Mouse (Mus musculus) layer of hippocampus, adult 11-12 months (tissue): ENCODE measurements at regions not wholly inside any gene's neighbourhood (a gene's known extent, or its start where the extent isn't known, plus 50 kb on each side); places are given as distances from the start of the nearest gene placed in this dataset.
A peak's percentile ranks its signal among the peaks of the same experiment; 100 is the strongest.

Experiments used
- DNase-seq: peaks from one replicate; pipeline ENCODE4 v3.0.0; 2022; ENCODE audit warnings: low spot score

DNA sequence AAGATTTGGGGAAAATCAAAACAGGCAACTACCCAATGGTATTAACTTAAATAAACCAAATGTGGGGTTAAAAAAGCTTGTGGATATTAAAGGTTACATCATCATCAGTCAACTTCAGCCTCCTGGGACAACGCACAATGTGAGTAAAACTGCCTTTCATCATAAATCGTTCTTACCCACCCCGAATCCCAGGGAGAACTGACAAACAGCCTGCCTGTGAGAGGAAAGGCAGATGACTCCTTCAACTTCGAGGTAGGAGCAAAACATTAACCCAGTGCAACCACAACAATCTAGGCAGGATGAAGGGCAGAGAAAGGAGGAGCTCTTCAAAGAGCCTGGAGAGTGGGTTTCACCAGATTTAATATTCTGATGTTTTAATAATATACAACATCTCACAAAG is 135.3 kb upstream of the Gm37988 start:
- no peak for DNase-seq

DNA sequence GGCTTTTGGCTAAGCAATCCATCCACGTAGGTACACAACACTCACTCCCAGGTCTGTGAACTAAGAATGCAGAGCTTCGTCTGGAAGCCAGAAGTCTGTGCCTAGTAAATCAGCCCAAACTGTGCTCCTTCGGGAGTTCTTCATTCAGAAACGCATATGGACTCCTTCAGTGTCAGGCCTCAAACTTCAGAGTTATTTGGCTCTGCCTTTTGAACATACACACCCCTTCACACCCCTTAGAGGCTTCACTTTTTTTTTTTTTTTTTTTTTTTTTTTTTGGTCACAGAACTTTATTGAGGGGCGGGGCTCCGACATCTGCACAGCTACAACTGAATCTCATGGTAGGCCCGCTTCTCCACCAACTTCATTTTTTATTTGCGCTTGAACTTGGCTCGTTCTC is 120.1 kb upstream of the Gm37988 start:
- DNase-seq: no peak

DNA sequence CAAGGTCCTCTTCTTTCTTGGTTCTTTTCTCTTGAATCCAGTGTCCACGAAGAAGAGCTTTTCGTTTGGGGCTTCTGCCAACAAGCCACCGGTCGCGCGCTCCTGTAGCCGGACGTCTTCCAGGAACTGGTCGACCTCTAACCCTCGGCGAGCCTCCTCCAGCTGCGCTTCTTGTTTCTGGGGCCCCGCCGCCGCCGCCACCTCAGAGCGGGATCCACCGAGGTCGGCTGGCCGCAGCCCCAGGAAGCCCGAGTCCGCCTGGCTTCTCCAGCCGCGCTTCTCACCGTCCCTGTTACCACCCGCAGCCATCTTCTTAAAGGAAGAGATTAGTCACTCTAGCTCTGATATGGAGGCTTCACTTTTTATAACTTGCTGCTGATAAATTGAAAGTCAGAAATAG is 118.6 kb upstream of the Gm37988 start:
- no peak for DNase-seq

DNA sequence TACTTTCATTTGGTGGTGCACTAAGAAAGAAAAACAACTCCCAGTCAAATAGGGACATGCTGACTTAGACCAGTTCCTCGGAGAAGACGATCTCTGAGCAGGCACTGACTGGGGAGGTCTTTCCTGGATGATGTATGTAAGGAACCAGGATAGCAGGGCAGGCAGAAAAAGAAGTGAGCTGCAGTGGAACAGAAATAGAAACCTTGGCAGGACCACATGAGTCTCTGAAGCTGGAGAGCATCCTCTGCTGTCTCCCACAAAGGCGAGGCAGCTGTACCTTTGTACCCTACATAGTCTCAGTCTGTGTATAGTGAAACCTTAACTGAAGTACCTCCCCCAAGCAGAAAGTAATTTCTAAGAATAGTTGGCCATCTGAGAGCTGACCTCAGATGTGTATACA is 104.4 kb upstream of the Gm37988 start:
- DNase-seq: no peak

DNA sequence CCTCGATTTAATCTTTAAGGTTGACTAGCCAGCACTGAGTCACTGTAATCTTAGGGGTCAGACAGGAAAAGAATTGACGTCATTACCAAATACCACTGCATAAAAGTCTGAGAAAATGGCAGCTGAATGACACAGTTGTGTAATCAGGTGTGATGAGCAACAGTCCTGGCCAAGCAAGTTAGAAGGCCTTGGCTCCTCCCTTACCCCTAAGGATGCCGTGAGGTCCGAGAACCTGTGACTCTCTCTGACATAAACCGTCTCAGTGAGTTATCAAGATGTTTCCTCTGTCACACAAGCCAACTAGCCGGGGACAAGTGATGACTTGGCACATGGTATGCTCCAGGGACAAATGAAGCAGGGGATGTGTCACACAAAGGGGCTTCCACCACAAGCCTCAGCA is 101.5 kb upstream of the Gm37988 start:
- no peak for DNase-seq

DNA sequence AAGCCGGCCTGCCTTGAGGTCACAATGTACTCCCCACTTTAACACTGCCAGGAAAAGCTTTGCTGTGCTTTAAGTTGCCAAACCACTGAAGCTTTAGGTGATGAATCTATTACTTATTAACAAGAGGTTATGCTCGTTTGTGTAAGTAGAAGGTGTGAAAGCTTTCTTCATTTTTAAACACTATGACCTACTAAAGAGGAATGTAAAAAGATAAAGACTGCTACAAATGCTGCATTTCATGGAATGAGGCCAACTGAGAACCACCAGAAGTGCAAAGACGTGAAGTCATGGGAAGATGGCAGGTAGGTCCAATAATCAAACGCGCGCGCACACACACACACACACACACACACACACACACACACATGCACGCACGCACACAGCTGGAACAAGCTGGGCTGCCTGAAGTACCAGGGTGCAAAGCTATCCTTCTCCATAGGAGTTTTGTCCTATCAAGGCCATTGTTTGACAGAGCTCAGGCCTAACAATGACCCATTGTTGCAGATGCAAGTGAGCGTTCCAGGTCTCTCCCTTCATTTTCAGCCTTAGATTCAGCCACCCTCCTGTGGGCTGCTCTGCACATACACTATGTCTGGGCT is 85.3 kb upstream of the Gm37988 start:
- DNase-seq: peak; percentile 12
